Mouse (Mus musculus) embryo, embryonic 10 days (tissue): ENCODE measurements around the gene Erbb2.
"Not testable (repeated sequence)": the region's sequence is repeated elsewhere in the genome, so short reads cannot be mapped to it uniquely, and the experiment has no call there.

Experiments used
- DNase-seq: peaks from one replicate; pipeline ENCODE4 v3.0.0-alpha.2; 2015; ENCODE audit warnings: low spot score

Gene Erbb2

GRCm38 (mm10) chr11:98412273-98412796 is at the start of gene Erbb2:
Gene Erbb2, plus strand, starts transcription at chr11:98412470.
- DNase-seq = peak; percentile 86

GRCm38 (mm10) chr11:98363817-98364216 is 48.5 kb upstream of the Erbb2 start:
- DNase-seq = no peak

- DNase-seq = no peak
These were observed 47.9 kb upstream of the Erbb2 start for GRCm38 (mm10) chr11:98364410-98364809.

- DNase-seq = no peak
These were observed 46.0 kb upstream of the Erbb2 start for GRCm38 (mm10) chr11:98366290-98366689.

- no peak for DNase-seq
These were observed 45.0 kb upstream of the Erbb2 start for GRCm38 (mm10) chr11:98367171-98367862.

- DNase-seq = no peak
These were observed 44.4 kb upstream of the Erbb2 start for GRCm38 (mm10) chr11:98367863-98368186.

- no peak for DNase-seq
These were observed 42.9 kb upstream of the Erbb2 start for GRCm38 (mm10) chr11:98369337-98369736.

- no peak for DNase-seq
These were observed 41.7 kb upstream of the Erbb2 start for GRCm38 (mm10) chr11:98370588-98370987.

GRCm38 (mm10) chr11:98371556-98372240 is 40.6 kb upstream of the Erbb2 start:
- peak; percentile 56 for DNase-seq

GRCm38 (mm10) chr11:98372406-98372805 is 39.9 kb upstream of the Erbb2 start:
- DNase-seq = peak; percentile 74

- no peak for DNase-seq
These were observed 39.0 kb upstream of the Erbb2 start for GRCm38 (mm10) chr11:98373244-98373643.

GRCm38 (mm10) chr11:98374266-98374665 is 38.0 kb upstream of the Erbb2 start:
- DNase-seq = no peak

GRCm38 (mm10) chr11:98376756-98377155 is 35.5 kb upstream of the Erbb2 start:
- no peak for DNase-seq

GRCm38 (mm10) chr11:98377787-98378186 is 34.5 kb upstream of the Erbb2 start:
- no peak for DNase-seq

- DNase-seq = no peak
These were observed 32.9 kb upstream of the Erbb2 start for GRCm38 (mm10) chr11:98379379-98379778.

- no peak for DNase-seq
These were observed 32.2 kb upstream of the Erbb2 start for GRCm38 (mm10) chr11:98380106-98380505.

- no peak for DNase-seq
These were observed 30.6 kb upstream of the Erbb2 start for GRCm38 (mm10) chr11:98381651-98382050.

- not testable (repeated sequence) for DNase-seq
These were observed 29.9 kb upstream of the Erbb2 start for GRCm38 (mm10) chr11:98382405-98382804.

- no peak for DNase-seq
These were observed 28.8 kb upstream of the Erbb2 start, which contains the start of gene Tcap for GRCm38 (mm10) chr11:98383261-98384030. Gene Tcap, plus strand, starts transcription at chr11:98383811.

GRCm38 (mm10) chr11:98384216-98384615 is 28.1 kb upstream of the Erbb2 start:
- no peak for DNase-seq

GRCm38 (mm10) chr11:98384721-98385637 is 27.3 kb upstream of the Erbb2 start:
- no peak for DNase-seq
